Mouse (Mus musculus): Measurements from ENCODE around the gene Vhl.

DNA sequence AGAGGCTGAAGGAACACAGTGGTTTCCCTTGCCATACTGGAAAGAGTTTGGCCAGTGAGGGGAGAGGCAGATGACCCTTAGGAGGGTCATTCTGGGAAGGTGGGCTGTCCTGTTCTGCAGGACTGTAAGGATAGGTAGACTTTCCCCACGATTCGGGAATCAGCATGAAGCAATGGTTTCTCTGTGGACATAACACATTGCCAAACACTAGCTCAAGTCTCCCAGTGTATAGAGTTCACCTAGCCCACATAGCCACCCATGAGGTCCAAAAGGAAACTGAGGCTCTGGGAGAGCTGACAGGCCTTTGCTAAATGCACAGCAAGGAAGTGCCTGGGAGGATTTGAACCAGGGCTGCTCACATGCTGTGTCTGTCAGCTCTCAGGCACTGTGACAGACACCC lies 20.2 kb downstream of the Vhl start:
- TF ChIP-seq CTCF (IDR thresholded peaks at IDR 0.05; ENCODE audit: insufficient read depth, low read depth, low read length) (no peak), POLR2A (IDR thresholded peaks at IDR 0.05; ENCODE audit: insufficient read depth, low read depth, low read length) (no peak)

Data from olfactory bulb, adult 2 months (tissue).